Mouse (Mus musculus): Measurements from ENCODE around the gene Bco1. TPM values are rescaled to one million over a fixed set of nuclear protein-coding genes. Genes with fewer than 3 reads are reported as not detected.

The Bco1 gene
- polyA plus RNA-seq, 1 experiment from 2014 or later, result 5.6 TPM

DNA sequence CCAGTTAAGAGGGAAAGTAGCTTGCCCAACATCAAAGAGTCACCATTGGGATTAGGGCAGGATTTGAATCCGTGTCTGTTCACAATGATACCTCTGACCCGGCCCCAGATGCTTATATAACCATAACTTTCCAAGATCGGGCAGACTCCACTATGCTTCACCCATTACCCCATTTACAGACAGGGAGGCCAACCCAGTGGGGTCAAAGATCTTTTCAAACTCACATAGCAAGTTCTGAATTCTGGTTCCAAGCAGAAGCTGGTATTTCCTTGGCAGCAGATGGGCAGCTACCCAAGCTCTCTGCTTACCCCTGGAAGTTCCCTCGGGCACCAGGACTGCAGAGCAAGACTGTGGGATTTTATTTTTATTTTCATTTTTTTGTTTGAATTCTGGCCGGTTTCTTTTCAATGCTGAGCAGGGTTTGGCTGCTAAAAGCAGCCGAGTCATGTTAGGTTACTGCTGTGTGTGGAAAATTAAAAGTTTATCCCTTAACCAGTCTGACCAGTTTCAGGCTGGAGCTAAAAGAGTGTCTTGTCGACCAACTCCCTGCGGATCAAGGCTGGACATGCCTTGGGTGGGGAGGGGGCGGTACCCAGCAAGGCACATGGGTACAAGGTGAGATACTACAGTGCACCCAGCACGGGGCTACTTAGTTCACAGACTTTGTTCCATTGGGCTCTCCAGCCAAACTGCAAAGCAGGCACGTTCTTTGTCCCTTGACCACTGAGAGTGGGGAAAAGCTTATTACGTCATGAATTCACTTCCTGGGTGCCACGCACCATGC is 28.4 kb downstream of the Bco1 start:
- no peak overlapping the region for H3K27ac ChIP-seq (ENCODE audit: low read length)
- no peaks in the 10 kb centered on the region for H3K36me3 ChIP-seq (ENCODE audit: control insufficient read depth, insufficient read depth)
- H3K27me3 ChIP-seq (ENCODE audit: control insufficient read depth, insufficient read depth, low read depth, low read length), result no peaks in the 10 kb centered on the region
- ATAC-seq (ENCODE audit: low read depth), result no peak
- no peaks in the 10 kb centered on the region for H3K4me1 ChIP-seq (ENCODE audit: control insufficient read depth, low read depth, low read length)
- no peak overlapping the region for H3K9ac ChIP-seq (ENCODE audit: low read depth, low read length)
- no peak overlapping the region for H3K4me3 ChIP-seq (ENCODE audit: low read depth, low read length)
- H3K9me3 ChIP-seq (replicated peaks; ENCODE audit: control insufficient read depth, low read length), result no peaks in the 10 kb centered on the region
- H3K4me2 ChIP-seq (ENCODE audit: low read depth, low read length), result no peak overlapping the region
- 51% methylated on average over 13 of the region's 13 CpGs for WGBS (ENCODE audit: insufficient replicate concordance)

DNA sequence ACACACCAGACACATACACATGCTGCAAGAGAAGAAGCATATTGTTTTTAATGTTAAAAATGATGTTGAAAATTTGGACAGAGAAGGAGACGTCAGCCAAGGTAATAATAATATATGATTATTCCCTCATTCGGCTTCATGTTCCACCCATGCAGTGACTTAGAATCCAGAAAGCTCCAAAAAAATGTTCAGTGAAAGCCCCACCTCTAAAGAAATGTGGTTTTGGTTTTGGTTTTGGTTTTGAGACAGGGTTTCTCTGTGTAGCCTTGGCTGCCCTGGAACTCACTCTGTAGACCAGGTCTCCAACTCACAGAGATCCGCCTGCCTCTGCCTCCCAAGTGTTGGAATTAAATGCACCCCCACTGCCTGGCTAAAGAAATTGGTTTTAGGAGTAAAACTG is 30.2 kb downstream of the Bco1 start:
- H3K9ac ChIP-seq (ENCODE audit: low read depth, low read length), result no peak overlapping the region
- no peaks in the 10 kb centered on the region for H3K9me3 ChIP-seq (replicated peaks; ENCODE audit: control insufficient read depth, low read length)
- H3K27me3 ChIP-seq (ENCODE audit: control insufficient read depth, insufficient read depth, low read depth, low read length), result no peaks in the 10 kb centered on the region
- no peak for ATAC-seq (ENCODE audit: low read depth)
- H3K36me3 ChIP-seq (ENCODE audit: control insufficient read depth, insufficient read depth), result no peaks in the 10 kb centered on the region
- 70% methylated on average over 3 of the region's 3 CpGs for WGBS (ENCODE audit: insufficient replicate concordance)
- no peak overlapping the region for H3K4me2 ChIP-seq (ENCODE audit: low read depth, low read length)
- no peak overlapping the region for H3K4me3 ChIP-seq (ENCODE audit: low read depth, low read length)
- H3K27ac ChIP-seq (ENCODE audit: low read length), result no peak overlapping the region
- H3K4me1 ChIP-seq (ENCODE audit: control insufficient read depth, low read depth, low read length), result no peaks in the 10 kb centered on the region

DNA sequence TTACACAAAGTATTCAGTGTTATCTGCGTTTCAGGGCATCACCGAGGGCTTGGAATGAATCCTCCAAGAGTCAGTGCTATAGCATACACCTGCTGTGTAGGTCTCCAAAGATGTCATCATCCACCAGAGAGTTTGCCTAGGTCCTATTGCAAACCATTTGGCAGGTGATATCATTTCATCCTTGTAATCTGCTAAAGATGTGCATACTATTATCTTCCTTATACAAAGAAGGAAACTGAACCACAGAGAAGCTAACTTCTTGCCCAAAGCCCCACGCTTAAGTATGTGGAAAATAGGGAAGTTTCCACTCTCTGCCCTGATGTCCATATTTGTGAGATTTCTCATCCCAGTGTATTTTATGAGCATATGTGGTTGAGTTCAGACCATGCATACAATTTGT is 30.8 kb downstream of the Bco1 start:
- Histone ChIP-seq H3K36me3 (ENCODE audit: control insufficient read depth, insufficient read depth) (no peaks in the 10 kb centered on the region), H3K4me2 (ENCODE audit: low read depth, low read length) (no peak overlapping the region), H3K27me3 (ENCODE audit: control insufficient read depth, insufficient read depth, low read depth, low read length) (no peaks in the 10 kb centered on the region), H3K4me1 (ENCODE audit: control insufficient read depth, low read depth, low read length) (no peaks in the 10 kb centered on the region), H3K4me3 (ENCODE audit: low read depth, low read length) (no peak overlapping the region), H3K9me3 (replicated peaks; ENCODE audit: control insufficient read depth, low read length) (no peaks in the 10 kb centered on the region), H3K27ac (ENCODE audit: low read length) (no peak overlapping the region), H3K9ac (ENCODE audit: low read depth, low read length) (no peak overlapping the region)
- WGBS (ENCODE audit: insufficient replicate concordance), result 43% methylated on average over 3 of the region's 3 CpGs
- ATAC-seq (ENCODE audit: low read depth), result no peak

DNA sequence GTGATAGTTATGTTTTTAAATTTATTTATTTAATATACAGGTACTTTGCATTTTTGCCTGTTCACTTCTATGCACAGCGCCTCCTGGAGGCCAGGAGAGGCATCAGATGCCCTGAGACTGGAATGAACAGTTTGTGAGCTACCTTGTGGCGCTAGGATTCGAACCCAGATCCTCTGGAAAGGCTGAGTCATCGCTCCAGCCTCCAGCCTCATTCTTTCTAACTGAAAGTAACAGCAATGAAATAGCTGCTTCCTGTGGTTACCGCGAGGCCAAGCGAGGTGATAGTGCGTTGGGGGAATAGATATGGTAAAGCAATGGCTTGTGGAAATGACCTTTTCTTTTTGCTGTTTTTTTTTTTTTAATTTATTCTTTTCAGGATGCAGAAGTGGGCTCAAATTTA is 31.4 kb downstream of the Bco1 start:
- Histone ChIP-seq H3K4me3 (ENCODE audit: low read depth, low read length) (no peak overlapping the region), H3K9me3 (replicated peaks; ENCODE audit: control insufficient read depth, low read length) (no peaks in the 10 kb centered on the region), H3K27ac (ENCODE audit: low read length) (no peak overlapping the region), H3K4me2 (ENCODE audit: low read depth, low read length) (no peak overlapping the region), H3K9ac (ENCODE audit: low read depth, low read length) (no peak overlapping the region), H3K36me3 (ENCODE audit: control insufficient read depth, insufficient read depth) (no peaks in the 10 kb centered on the region), H3K27me3 (ENCODE audit: control insufficient read depth, insufficient read depth, low read depth, low read length) (no peaks in the 10 kb centered on the region), H3K4me1 (ENCODE audit: control insufficient read depth, low read depth, low read length) (no peaks in the 10 kb centered on the region)
- WGBS (ENCODE audit: insufficient replicate concordance), result 28% methylated on average over 8 of the region's 8 CpGs
- no peak for ATAC-seq (ENCODE audit: low read depth)

DNA sequence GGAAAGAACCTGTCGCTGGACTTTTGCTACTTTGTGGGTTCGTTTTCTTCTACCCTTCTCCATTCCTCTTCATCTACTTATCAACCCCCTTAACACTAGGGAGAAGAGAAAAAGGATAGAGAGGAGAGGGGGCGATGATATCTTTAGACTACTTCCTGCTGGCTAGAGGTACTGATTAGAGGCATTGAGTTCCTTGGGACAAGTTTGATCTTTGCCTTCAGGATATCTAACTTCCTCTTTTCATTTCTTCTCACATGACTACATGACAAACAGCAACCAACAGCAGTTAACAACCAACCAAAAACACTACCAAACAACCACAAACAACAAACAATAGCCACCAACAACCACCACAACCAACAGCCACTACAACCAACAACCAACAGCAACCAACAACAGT is 38.0 kb downstream of the Bco1 start:
- Histone ChIP-seq H3K4me1 (ENCODE audit: control insufficient read depth, low read depth, low read length) (no peaks in the 10 kb centered on the region; the same call in 1 of the 2 replicates), H3K9me3 (replicated peaks; ENCODE audit: control insufficient read depth, low read length) (no peaks in the 10 kb centered on the region), H3K27ac (ENCODE audit: low read length) (no peak overlapping the region), H3K4me2 (ENCODE audit: low read depth, low read length) (no peak overlapping the region), H3K36me3 (ENCODE audit: control insufficient read depth, insufficient read depth) (no peaks in the 10 kb centered on the region), H3K27me3 (ENCODE audit: control insufficient read depth, insufficient read depth, low read depth, low read length) (no peaks in the 10 kb centered on the region), H3K4me3 (ENCODE audit: low read depth, low read length) (no peak overlapping the region), H3K9ac (ENCODE audit: low read depth, low read length) (no peak overlapping the region)
- 30% methylated on average over 3 of the region's 3 CpGs for WGBS (ENCODE audit: insufficient replicate concordance)
- ATAC-seq (ENCODE audit: low read depth), result no peak

DNA sequence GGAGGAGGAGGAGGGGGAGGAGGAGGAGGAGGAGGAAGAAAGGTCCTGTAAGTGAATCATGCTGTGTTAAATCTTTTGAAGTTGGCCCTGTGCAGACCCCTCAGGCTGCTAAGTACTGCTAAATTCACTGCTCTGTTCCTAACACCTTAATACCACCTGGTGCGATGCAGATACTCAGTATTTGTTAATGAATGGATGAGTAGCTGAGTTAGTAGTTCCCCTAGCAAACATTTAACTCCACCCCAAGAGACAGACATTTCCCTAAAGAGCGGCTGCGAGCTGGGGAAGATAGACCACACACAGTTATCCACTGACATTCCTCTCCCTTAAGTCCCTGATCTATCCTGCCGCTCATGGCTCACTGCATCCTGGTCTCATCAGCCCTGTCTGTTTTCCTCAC is 40.7 kb downstream of the Bco1 start:
- no peak for ATAC-seq (ENCODE audit: low read depth)
- no peaks in the 10 kb centered on the region for H3K27me3 ChIP-seq (ENCODE audit: control insufficient read depth, insufficient read depth, low read depth, low read length)
- no peaks in the 10 kb centered on the region; the same call in 1 of the 2 replicates for H3K4me1 ChIP-seq (ENCODE audit: control insufficient read depth, low read depth, low read length)
- H3K4me2 ChIP-seq (ENCODE audit: low read depth, low read length), result no peak overlapping the region
- no peaks in the 10 kb centered on the region for H3K36me3 ChIP-seq (ENCODE audit: control insufficient read depth, insufficient read depth)
- H3K4me3 ChIP-seq (ENCODE audit: low read depth, low read length), result no peak overlapping the region
- H3K27ac ChIP-seq (ENCODE audit: low read length), result no peak overlapping the region
- WGBS (ENCODE audit: insufficient replicate concordance), result 56% methylated on average over 4 of the region's 4 CpGs
- no peak overlapping the region for H3K9ac ChIP-seq (ENCODE audit: low read depth, low read length)
- no peaks in the 10 kb centered on the region for H3K9me3 ChIP-seq (replicated peaks; ENCODE audit: control insufficient read depth, low read length)

DNA sequence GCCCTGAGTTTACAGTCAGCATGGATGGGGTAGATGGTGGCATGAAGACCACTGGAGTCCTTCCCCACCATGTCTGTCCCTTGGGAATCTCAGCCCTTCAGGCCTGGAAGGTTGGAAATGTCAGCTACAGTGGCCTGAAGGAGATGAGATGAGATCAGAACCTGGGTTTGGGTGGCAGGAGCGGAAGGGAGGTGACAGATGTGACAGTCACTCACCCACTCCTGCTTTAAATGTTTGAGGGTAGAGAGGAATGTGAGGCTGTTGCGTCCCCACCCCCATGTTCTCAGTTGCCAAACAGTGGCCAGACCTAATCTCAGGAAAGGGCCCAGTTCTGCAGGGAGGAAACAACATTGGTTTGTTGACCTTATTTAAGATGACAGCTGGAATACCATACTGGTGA is 41.1 kb downstream of the Bco1 start:
- Histone ChIP-seq H3K27me3 (ENCODE audit: control insufficient read depth, insufficient read depth, low read depth, low read length) (no peaks in the 10 kb centered on the region), H3K9me3 (replicated peaks; ENCODE audit: control insufficient read depth, low read length) (no peaks in the 10 kb centered on the region), H3K4me3 (ENCODE audit: low read depth, low read length) (no peak overlapping the region), H3K4me1 (ENCODE audit: control insufficient read depth, low read depth, low read length) (no peaks in the 10 kb centered on the region; the same call in 1 of the 2 replicates), H3K4me2 (ENCODE audit: low read depth, low read length) (0 out of 2 replicates have a peak overlapping the region, but pooled peaks have one; percentile 13), H3K27ac (ENCODE audit: low read length) (no peak overlapping the region), H3K36me3 (ENCODE audit: control insufficient read depth, insufficient read depth) (no peaks in the 10 kb centered on the region), H3K9ac (ENCODE audit: low read depth, low read length) (no peak overlapping the region)
- 53% methylated on average over 2 of the region's 2 CpGs for WGBS (ENCODE audit: insufficient replicate concordance)
- no peak for ATAC-seq (ENCODE audit: low read depth)

DNA sequence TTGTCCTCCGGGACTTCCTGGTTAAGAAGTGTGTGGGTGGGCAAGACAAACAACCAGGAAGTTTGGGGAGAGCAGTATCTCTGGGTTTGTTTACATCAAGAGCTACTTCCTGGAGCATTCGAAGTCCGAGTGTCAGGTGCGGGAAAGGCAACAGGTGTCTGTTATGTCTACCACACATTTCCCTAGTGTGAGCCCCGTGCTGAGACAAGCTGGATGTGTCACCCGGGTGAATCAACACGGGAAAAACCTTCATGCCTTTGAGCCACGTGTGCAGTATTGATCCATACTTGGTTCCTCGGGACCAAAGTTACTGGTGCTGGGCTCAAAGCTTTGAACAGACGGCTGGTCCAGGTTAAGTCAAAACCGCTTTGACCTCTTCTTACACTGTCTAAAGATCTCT is 41.7 kb downstream of the Bco1 start:
- Histone ChIP-seq H3K9ac (ENCODE audit: low read depth, low read length) (no peak overlapping the region), H3K9me3 (replicated peaks; ENCODE audit: control insufficient read depth, low read length) (no peaks in the 10 kb centered on the region), H3K27me3 (ENCODE audit: control insufficient read depth, insufficient read depth, low read depth, low read length) (no peaks in the 10 kb centered on the region), H3K4me3 (ENCODE audit: low read depth, low read length) (no peak overlapping the region), H3K27ac (ENCODE audit: low read length) (no peak overlapping the region), H3K4me2 (ENCODE audit: low read depth, low read length) (0 out of 2 replicates have a peak overlapping the region, but pooled peaks have one; percentile 13), H3K4me1 (ENCODE audit: control insufficient read depth, low read depth, low read length) (no peaks in the 10 kb centered on the region; the same call in 1 of the 2 replicates), H3K36me3 (ENCODE audit: control insufficient read depth, insufficient read depth) (no peaks in the 10 kb centered on the region)
- 31% methylated on average over 11 of the region's 11 CpGs for WGBS (ENCODE audit: insufficient replicate concordance)
- ATAC-seq (ENCODE audit: low read depth), result no peak

DNA sequence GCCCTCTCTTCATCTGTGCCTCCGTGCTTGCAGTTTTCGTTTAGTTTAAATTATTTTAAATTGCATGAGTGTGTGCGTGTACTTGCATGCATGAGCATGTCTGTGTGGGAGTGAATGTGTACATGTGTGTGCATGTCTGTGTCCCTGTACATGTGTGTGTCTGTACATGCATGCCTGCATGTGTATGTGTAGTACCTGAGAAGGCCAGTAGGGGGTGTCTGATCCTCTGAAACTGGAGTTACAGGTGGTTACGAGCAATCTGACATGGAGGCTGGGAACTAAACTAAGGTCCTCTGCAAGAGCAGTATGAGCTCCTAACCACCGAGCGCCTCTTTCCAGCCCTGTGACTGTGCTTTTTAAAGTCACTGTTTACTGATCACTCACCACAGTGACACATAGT is 52.9 kb downstream of the Bco1 start:
- Histone ChIP-seq H3K4me2 (ENCODE audit: low read depth, low read length) (no peak overlapping the region), H3K27me3 (ENCODE audit: control insufficient read depth, insufficient read depth, low read depth, low read length) (no peaks in the 10 kb centered on the region; the same call in 1 of the 2 replicates), H3K9ac (ENCODE audit: low read depth, low read length) (no peak overlapping the region), H3K4me1 (ENCODE audit: control insufficient read depth, low read depth, low read length) (no peaks in the 10 kb centered on the region), H3K9me3 (replicated peaks; ENCODE audit: control insufficient read depth, low read length) (peaks cover 2% of the 10 kb centered on the region; the same call in 1 of the 2 replicates), H3K36me3 (ENCODE audit: control insufficient read depth, insufficient read depth) (no peaks in the 10 kb centered on the region), H3K27ac (ENCODE audit: low read length) (no peak overlapping the region), H3K4me3 (ENCODE audit: low read depth, low read length) (no peak overlapping the region)
- ATAC-seq (ENCODE audit: low read depth), result no peak
- WGBS (ENCODE audit: insufficient replicate concordance), result 82% methylated on average over 6 of the region's 6 CpGs
